Mouse (Mus musculus): ENCODE measurements around the gene Selenoo.

The Selenoo gene

DNA sequence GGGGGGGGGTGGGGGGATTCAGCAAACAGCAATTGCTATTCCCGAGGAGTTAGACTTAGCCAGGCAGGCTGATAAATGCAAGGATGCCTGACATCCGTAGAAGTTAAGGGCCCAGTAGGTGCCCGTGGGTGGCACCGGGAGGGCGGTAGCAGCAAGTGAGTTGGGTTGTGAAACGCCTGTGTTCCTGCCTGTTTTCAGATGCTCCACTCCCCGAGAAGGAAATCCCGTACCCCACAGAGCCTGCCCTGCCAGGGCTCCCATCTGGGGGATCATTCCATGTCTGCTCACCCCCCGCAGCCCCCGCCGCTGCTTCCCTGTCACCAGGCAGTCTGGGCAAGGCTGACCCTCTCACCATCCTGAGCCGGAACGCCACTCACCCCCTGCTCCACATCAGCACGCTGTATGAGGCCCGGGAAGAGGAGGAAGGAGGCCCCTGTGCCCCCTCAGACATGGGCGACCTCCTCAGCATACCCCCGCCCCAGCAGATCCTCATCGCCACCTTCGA is 19.5 kb upstream of the Selenoo start:
- no peak for TF ChIP-seq GATA4 (IDR thresholded peaks at IDR 0.05; ENCODE audit: insufficient replicate concordance, low read length)

DNA sequence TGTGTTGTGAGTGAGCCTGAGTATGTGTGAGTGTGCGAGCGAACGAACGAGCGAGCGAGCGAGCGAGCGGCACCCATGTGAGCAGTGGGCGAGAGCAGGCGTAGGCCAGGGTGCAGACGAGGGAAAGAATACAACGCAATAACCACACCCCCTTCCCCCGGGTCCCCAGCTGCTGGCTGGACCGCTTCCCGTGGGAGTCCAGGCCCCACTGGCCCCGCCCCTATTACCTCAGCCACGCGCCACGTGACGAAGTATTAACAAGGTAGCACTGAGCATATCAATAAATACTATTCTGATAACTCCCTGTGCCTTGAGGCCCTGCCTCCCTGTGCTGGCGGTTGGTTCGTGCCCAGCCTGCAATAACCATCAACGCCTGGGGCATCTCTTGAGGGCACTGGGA is 18.3 kb upstream of the Selenoo start:
- no peak for TF ChIP-seq GATA4 (IDR thresholded peaks at IDR 0.05; ENCODE audit: insufficient replicate concordance, low read length)

DNA sequence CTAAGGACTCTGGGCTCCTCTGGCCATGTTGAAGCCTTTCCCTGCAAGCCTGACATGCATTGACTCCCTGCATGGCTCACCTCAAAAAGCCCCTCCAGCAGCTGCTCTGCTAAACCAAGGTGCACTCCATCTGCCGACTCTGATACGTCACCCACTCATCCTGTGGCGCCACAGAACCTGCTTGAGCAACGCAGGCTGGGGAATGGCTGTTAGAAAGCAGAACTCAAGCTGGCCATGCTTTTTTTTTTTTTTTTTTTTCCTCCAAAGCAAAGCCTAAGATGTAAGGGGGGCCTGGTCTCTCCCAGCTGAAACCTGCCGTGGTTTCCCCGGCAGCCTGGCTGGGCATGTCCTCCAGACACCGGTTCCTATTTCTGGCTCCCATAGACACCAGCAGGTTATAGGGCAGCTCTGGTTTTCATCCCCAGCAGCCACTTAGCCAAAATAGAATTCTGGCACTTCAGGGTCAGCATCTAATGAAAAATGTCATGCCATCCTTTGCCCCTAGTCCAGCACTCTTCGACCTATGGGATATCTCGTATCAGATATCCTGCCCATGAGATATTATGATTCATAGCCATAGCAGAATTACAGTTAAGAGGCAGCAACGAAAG is 14.8 kb upstream of the Selenoo start:
- TF ChIP-seq GATA4 (IDR thresholded peaks at IDR 0.05; ENCODE audit: insufficient replicate concordance, low read length) = no peak

DNA sequence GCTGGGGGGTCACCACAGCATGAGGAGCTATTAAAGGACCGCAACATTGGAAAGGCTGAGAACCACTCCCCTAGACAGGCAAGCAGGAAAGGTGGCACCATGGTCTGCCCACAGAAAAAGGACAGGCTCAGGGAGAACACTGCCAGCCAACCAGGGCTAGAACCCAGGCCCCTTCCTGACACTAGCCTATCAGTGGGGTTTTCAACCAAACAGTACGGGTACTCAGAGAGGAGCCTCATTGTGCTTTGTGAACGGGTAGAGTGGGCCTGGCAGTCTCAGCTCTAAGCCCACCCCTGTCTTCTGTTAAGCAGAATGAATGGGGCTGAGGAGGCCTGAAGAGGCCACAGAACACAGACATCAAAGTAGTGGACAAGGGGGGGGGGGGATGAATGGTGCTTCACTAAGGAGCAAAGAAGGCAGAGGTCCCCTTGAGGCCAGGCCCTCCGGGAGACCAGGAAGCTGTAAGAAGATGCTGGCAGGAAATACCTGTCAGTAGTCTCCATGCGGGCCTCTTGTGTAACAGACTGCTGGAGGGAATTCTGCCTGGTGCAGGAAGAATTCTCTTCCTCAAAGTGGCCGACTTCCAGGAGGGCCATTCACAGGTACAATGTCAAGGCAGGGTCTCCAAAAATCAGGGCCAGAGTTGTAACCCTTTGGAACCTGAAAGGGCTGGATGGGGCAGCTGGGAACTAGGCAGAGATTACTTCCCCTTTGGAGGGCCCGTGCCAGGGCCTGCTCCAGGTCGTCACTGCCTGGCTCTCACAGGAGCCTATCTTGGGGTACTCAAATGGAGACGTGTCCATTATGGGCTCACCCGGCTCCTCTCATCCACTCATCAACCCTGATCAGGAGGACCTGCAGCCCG is 14.0 kb upstream of the Selenoo start, which contains the start of gene Trabd:
Trabd (plus strand) TSS at position 512 of the 865 bp plus-strand sequence.
- TF ChIP-seq GATA4 (IDR thresholded peaks at IDR 0.05; ENCODE audit: insufficient replicate concordance, low read length) = no peak

DNA sequence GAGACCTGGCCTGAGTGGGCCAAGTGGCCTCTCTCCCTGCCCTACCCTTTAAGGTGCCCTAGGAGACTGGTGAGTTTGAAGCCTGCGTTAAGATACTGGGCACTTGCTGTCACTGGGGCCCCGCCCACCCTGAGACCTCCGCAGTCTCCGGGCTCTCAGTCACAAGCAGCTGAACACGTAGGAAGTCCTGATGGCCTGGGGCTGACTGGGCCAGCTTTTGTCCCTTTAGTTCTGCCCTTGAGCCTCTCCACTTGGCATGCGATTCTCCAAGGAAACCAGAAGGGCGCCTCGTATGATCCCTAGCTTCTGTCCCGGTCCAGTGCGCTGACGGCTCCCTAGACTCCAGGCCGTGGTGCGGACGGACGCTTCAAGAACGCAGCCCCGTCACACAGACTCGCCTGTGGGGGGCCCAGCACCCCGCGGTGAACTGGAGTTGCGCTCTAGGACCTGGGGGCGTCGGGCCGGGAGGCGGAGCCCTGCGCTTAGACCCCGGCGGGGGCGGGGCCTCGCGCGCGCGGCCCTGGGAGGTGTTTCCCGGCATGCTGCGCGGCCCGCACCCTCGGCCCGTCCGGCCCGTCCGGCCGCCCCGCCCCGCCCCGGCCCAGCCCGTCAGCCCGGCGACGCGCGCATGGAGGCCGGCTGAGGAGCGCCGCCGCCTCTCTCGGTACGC is 13.3 kb upstream of the Selenoo start:
- no peak for TF ChIP-seq GATA4 (IDR thresholded peaks at IDR 0.05; ENCODE audit: insufficient replicate concordance, low read length)

DNA sequence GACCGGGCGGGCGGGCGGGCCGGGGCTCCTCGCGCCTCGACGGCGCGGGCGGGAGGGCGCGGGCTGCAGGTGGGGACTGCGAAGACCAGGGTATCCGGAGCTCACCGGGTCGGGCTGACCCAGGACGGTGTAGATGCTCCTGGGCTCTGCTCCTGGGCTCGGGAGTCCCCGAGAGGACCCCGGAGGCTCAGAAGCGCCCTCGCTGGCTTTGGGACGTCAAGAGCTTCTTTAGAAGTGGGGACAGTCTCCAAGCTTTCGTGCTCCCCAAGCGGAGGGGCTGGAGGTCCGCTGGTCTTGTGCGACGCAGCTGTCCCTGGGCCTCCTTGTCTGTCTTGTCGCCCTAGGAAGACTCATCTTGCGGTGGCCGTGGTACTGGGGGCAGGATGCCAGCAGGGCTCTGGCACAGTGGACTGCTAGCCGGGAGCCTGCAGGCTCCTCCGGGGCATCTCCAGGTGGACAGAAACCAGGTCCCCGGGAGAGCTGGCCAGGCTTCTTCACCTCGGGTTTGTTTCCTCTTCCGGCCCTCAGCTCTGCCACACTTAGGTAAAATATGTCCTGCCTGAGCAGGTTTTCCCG is 12.6 kb upstream of the Selenoo start:
- TF ChIP-seq GATA4 (IDR thresholded peaks at IDR 0.05; ENCODE audit: insufficient replicate concordance, low read length) = no peak

DNA sequence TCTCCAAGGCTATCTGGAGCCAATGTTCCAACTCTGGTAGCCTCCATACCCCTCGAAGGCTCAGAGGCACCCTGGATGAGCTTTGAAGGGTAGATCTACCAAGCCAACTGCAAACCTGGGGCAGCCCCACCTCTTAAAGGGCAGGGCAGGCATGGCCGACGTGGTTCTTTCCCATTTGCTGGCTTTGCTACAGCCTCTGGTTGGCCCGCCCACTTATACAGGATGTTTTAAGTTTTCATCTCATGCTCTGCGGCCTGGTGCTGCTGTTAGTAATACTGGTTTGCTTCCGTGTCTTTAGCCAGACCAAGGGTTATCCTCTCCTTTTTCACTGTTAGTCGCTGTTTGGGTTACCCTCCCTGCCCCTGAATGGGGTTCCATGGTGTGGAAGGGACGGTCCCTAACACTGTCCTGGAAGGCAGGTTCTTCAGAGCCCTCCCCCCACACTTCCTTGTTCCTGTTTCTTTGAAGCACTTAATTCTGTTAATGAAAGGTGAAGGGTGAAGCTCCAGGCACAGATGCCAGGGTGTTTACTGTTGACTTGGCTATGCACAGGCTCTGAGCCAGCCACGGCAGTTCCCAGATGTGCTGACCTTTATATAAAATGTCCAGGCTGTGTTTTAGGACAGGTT is 10.6 kb upstream of the Selenoo start:
- no peak for TF ChIP-seq GATA4 (IDR thresholded peaks at IDR 0.05; ENCODE audit: insufficient replicate concordance, low read length)

DNA sequence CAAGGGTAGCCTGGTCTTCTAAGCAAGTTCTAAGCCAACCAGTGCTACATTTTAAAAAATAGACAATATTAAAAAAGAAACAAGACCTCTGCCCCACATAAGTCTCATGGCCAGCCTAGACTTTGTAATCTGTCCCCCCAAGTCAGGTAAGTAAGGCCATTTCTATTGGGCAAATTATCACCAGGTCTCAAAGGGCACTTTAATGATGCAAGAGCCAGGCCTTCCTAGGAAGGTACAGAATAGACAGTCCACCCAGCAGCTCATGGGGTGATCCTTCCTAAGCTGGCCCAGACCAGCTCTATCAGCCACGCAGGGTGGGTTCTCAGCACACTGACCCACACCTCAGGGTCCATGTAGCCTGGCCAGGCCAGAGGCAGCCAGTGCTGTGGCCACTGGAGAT is 5.0 kb upstream of the Selenoo start:
- TF ChIP-seq GATA4 (IDR thresholded peaks at IDR 0.05; ENCODE audit: insufficient replicate concordance, low read length) = no peak

DNA sequence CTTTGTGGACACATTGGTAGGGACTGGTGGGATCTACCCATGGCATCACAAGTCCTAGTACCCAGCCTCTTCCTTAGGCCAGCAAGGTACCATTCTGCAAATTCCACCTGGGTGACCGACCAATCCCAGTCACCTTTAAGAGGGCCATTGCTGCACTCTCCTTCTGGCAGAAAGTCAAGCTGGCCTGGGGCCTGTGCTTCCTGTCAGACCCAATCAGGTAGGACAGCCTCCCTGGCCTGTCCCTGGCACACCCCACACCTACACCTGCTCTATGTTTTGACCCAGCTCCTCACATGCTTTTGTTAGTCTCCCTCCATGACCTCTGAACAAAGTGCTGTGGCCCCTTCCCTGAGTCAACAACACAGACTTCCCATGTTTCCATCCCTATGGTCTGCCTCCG is 4.1 kb upstream of the Selenoo start:
- no peak for TF ChIP-seq GATA4 (IDR thresholded peaks at IDR 0.05; ENCODE audit: insufficient replicate concordance, low read length)

DNA sequence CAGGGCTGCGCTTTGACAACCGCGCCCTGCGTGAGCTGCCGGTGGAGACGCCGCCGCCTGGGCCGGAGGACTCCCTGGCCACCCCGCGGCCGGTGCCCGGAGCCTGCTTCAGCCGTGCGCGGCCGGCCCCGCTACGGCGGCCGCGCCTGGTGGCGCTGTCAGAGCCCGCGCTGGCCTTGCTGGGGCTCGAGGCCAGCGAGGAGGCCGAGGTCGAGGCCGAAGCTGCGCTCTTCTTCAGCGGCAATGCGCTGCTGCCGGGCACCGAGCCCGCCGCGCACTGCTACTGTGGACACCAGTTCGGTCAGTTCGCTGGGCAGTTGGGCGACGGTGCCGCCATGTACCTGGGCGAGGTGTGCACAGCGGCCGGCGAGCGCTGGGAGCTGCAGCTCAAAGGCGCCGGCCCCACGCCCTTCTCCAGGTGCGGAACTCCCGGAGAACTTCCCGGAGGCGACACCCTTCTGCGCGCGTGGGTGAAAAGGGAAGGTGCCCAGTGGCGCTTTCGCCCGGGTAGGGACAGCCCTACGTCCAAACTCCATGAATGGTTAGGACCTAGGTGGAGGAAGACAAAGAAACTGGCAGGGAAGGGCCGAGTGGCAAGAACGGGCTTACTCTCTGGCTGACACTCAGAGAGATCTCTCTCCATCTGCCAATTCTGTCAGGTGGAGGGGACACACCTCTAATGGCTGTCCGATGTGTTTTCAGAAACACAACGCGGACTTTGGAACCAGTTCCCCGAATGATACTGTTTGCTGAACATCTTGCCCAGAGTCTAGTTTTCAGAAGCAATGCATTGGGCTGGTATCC is 566 bp downstream of the Selenoo start:
- TF ChIP-seq GATA4 (IDR thresholded peaks at IDR 0.05; ENCODE audit: insufficient replicate concordance, low read length) = no peak

DNA sequence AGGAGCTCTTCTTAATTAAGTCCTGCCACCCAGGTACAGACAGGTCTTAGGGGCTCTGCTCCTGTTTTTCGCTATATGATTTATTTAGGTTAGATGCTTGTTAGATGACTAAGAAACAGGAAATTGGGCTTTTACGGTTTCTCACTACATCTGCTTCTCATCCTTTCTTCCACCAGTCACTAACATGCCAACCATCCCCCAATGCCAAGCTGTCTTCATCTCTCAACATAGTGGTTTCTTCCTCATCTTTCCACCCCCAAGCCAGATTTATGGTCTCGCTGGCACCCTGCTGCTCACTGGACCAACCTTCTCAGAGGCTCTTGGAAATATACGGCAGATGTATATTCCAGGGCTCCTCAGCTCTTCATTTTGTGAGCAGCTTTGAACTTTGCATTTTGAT is 1.8 kb downstream of the Selenoo start:
- TF ChIP-seq GATA4 (IDR thresholded peaks at IDR 0.05; ENCODE audit: insufficient replicate concordance, low read length) = no peak

DNA sequence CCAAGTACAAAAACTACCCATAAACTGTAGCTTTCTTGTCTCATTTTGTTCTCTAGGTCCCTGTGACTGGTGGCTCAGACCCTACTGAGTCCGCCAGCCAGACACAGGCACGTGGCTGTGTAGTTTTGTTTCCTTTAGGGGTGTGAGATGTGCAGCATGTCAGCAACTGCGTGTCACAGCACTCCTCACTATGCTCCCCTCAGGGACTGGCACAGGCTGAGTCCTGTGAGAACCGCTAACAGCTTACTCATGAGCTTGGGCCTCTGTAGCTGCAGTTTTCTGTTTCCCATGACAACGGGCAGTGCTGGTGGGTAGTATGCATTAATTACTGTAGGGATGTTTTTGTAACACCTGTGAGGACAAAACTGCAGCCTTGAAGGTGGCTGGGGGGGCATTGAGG is 3.3 kb downstream of the Selenoo start:
- TF ChIP-seq GATA4 (IDR thresholded peaks at IDR 0.05; ENCODE audit: insufficient replicate concordance, low read length) = no peak

DNA sequence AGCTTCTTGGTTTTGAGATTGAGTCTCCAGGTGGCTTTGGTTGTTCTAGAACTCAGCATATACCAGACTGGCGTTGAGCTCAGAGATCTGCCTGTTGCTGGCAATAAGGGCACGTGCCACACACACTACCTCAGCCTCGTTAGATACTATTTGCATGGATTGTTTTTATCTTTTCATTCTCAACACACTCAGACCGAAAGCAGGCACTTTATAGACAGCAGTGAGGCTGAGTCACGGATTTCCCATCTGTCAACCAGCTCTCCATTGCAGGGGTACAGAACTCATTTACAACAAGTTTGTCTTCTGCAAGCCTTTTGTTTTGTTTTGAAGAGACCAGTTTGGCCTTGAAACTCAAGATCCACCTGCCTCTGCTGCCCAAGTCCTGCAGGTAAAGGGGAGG is 8.6 kb downstream of the Selenoo start:
- TF ChIP-seq GATA4 (IDR thresholded peaks at IDR 0.05; ENCODE audit: insufficient replicate concordance, low read length) = no peak

DNA sequence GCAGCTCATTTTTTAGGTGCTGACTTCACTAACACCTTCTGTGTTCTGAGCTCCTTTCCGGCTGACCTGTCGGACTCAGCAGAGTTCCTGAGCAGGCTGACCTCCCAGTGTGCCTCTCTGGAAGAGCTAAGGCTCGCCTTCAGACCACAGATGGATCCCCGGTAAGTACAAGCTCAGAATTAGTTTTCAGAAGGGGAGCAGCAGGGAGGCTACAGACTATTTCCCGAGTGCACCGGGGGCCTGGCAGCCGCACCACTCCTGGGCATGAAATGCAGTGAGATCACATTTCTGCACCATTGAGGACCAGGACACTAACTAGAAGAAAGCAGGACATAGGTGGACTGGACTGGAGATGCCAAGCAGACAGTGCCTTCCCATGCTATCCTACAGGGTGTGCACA is 9.7 kb downstream of the Selenoo start:
- no peak for TF ChIP-seq GATA4 (IDR thresholded peaks at IDR 0.05; ENCODE audit: insufficient replicate concordance, low read length)
